Mouse (Mus musculus): ENCODE measurements around the gene 9130213A22Rik.
"Not testable (repeated sequence)": the region's sequence is repeated elsewhere in the genome, so short reads cannot be mapped to it uniquely, and the experiment has no call there.

Gene 9130213A22Rik

DNA sequence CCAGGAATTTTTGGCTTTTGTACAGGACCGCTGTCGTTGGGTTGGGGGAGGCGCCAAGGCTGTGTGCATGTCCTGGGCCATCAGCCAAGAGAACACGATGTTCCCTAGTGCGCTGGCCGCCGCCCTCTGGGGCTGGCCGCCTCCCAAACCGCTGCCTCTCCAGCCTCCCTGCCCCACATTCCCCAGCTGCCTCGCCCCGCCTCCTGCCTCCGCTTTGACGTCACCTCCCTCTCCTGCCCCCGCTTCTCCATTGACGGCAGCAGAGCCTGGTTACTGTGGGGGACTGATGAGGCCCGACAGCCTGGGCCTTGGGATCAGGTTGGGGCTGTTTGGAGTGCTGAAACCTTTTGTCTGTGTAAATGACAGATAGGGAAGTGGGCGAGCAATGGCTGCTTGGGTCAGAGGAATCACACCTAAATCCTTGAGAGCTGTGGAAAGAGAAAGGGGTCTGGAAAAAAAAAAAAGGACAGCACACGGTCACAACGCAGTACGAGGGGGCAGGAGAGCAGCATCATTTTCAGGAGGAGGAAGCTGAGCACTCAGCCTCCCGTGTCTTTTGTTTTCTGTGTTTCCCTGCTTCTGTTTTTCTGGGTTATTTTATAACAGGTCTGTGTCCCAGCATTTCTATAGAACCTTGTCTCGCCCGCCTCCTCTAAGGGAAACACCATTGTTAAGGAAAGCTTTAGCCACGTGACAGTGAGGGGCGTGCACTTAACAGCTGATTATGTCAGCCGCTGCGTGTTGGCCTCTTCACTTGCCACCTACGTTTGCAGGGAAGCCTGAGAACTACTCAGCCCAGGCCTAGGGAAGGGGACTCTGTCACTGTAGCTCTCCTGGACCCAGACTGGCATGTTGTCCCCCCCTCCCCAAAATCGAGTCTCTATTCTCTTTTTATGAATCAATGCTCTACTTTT, 25.1 kb downstream of the 9130213A22Rik start:
- in situ Hi-C loops (cut with MboI; ENCODE audit: unreplicated experiment in 2 of 2): no loop called here

DNA sequence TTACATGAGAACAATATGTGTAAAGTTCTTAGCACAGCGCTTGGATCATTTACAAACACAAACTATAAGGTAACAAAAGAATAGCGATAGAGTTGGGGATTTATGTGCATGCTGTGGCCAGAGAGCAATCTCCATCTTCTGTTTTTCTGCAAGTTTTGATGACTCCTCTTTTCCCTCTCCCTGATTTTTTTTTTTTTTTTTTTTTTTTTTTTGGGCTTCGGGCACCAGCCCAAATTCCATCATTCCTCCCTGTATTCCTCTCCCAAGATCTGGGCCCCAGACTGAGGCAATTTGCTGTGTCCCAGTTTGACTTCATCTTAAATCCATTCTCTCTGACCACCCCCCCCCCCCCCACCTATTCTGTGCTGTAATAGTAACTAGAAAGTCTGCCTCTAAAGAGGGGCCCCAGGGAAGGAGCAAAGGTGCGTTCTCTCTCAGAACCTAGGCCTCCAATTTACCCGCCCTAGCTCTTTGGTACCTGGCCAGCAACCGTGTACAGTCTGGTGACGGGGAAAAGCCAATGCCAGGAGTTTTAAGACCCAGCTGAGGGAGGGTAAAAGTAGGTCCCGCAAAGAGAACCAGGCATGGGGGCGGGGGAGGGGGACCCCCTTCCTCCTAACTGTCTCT, 25.9 kb downstream of the 9130213A22Rik start:
- in situ Hi-C loops (cut with MboI; ENCODE audit: unreplicated experiment in 2 of 2): no loop called here

DNA sequence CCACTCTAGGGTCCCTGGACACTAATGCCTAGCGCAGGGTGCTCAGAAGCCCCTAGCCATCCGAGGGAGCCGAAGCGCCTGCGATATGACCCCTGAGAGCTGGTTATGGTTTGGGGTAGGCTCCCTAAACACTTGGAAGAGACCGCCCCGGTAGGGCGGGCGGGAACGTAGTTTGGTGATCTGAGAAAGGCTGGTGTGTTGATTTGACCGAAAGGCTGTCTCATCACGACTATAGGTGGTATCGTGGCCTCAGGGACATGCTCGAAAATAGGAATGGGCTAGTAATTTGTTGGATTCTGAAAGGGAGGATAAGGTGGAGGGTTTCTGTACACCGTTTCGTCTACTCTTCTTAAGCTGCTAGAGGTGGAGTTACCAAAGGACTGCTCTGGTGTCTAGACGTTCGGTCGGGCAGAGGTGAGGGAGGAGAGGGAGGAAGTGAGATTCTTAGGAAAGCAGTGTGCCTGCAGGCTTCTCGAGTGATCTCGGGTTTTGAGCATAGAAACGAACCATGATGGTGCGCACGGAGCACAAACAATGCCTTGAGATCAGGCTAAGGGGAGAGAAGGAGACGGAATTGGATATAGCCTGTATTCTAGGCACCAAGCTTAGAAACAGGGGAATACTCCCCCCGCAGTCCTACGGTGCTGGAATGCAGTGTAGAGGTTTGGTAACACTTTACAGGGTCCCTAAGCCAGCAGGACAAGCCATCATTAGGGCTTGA, 26.7 kb downstream of the 9130213A22Rik start:
- in situ Hi-C loops (cut with MboI; ENCODE audit: unreplicated experiment in 2 of 2): no loop called here

DNA sequence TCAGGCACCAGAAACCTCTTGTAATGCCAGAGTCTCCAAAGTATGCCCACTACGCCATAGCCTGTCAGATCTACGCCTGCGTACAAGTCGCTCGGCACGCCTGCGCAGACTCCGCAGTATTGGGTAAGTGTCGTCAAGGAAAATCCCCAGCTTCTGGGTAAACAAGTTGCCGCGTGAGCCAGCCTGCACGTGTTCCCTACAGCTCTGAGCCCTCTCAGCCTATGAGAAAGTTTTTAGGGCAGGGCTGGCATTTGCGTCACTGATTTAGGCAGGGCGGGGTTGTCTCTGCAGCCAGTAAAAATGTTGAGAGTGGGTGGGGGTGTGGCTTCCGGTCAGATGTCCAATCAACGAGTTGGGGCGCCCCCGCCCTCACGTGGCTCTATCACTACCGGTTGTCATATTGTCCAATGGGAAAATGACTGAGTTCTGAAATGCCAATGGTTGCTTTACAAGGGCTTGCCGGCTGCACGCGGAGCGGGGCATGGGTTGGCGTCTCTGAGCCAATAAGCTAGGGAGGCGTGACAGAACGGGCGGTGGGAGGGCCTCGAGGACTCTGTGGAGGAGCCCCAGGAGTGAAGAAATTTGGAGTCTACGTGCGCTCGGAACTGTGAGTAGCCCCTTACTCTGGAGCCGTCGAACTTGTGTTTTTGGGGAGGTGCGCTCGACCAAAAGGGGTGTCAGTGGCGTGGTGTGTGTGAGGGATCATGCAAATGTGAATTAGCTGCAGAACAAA, 27.5 kb downstream of the 9130213A22Rik start, which contains the start of gene Per1:
Per1 (plus strand) TSS at position 521 of the 733 bp plus-strand sequence.
- in situ Hi-C loops (cut with MboI; ENCODE audit: unreplicated experiment in 2 of 2): no loop called here

DNA sequence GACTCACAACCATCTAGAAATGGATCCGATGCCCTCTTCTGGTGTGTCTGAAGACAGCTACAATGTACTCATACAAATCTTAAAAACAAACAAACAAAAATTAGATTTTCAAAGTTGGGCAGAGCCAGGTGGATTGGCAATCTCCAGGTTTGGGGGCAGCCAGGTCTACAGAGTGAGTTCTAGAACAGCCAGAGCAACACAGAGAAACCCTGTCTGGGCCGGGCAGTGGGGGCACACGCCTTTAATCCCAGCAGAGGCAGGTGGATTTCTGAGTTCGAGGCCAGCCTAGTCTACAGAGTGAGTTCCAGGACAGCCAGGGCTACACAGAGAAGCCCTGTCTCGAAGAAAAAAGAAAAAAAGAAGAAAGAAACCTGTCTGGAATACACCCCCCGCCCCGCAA, 28.5 kb downstream of the 9130213A22Rik start:
- in situ Hi-C loops (cut with MboI; ENCODE audit: unreplicated experiment in 2 of 2): not testable (repeated sequence)

DNA sequence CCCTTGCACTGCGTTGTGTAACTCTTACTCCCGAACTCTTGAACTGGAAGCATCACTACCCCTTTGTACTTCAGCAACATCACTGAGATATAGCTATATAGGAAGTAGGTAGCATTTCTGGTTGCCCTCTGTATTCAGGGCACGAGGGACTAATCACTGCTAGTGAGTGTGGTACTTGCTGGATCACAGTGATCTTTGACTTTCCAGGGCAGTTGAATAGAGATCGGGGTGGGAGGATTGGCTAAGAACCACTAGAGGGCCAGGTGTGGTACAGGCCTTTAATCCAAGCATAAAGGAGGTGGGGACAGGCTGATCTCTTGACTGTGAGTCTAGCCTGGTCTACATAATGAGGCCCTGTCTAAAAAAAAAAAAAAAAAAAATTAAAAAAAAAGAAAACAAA, 29.5 kb downstream of the 9130213A22Rik start:
- in situ Hi-C loops (cut with MboI; ENCODE audit: unreplicated experiment in 2 of 2): no loop called here

DNA sequence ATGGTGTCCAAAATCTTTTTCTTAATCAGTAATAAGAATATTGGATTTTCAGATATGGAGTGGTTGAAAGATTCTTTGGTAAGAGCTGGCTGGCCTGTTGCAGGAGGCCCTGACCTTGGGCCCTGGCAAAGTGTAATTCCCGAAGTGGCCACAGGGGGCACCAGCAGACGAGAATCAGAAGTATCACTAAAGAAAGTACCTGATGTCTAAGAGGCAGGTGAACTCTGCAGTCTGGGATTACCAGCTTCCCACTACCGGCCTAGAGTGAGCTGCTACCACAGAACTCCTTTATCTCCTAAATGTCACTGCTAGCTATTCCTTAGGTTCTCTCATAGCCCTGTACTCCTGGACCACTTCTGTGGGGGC, 30.0 kb downstream of the 9130213A22Rik start:
- in situ Hi-C loops (cut with MboI; ENCODE audit: unreplicated experiment in 2 of 2): no loop called here

DNA sequence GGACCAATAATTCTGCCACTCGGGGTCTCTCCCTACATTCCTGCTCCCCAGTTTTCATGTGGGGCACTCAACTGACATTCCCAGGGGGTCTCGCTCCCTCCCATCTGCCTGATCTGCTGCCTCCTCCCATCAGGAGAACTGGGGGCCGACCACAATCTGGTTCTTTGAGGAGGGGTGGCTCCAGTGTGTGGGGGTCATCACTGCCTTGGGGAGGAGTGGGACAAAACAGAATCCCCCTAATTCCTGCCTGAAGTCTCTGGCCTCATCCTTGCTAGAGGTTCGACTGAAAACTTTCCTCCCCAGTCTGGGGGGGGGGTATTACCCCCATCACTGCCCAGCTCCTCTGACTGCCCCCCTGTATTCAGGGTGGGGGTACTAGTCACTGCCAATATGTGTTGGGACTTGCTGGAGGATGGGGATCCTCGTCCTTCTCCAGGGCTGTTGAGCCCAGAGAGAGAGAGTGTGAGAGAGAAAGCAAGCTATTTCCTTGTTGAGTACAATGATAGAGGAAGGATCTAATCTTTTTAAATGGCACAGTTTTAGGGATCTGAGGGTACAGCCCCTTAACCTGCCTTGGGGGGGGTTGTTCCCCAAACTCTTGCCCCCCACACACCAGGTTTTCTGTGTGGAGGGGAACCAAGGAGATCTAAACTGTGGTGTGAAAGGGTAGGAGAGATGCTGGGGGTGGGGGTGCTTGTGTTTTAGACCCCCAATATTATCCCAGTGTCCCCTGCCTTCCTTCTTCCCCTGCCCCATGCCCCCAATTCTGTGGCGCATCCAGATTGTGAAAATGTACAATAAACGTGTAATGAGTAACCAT, 30.6 kb downstream of the 9130213A22Rik start:
- in situ Hi-C loops (cut with MboI; ENCODE audit: unreplicated experiment in 2 of 2): no loop called here

DNA sequence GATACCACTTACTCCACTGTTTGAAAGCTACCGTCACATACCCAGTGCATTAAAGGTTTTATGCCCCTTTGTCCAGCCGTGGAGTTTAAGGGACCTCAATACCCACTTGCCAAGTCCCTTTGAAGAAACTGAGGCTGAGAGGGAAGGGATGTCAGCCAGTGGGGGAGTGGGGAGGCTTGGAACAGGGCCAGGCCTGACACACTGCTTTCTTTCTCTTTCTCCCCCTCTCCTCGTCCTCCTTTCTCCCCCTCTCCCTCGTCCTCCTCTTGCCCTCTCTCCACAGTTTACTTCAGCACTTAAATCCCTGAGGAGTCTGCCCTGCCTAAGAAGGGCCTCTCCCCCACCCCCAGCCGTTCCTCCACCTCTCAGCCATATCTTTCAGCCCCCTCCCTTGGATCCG, 32.0 kb downstream of the 9130213A22Rik start:
- in situ Hi-C loops (cut with MboI; ENCODE audit: unreplicated experiment in 2 of 2): no loop called here

DNA sequence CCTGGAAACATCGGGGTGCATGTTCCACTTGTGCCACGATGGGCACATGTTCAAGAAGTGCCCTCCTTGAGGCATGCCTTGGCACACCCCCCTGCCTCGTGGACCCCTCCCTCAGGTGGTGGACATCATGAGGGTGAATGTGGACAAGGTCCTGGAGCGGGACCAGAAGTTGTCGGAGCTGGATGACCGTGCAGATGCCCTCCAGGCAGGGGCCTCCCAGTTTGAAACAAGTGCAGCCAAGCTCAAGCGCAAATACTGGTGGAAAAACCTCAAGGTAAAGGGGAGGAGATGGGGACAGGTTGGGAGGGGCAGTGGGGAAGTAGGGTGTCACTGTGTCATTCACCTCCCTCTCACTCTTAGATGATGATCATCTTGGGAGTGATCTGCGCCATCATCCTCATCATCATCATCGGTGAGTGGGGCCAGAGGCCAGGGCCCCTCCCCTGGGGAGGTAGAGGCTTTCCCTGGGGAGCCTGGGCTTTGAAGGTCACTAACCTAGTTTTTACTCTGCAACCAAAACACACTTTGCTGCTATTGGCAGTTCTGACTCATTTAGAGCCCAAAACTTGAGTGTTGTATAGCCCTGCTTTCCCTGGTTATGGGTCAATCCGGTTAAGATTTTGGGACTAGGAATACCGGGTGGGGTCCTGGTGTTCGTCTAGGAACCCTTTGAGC, 32.6 kb downstream of the 9130213A22Rik start:
- in situ Hi-C loops (cut with MboI; ENCODE audit: unreplicated experiment in 2 of 2): no loop called here

DNA sequence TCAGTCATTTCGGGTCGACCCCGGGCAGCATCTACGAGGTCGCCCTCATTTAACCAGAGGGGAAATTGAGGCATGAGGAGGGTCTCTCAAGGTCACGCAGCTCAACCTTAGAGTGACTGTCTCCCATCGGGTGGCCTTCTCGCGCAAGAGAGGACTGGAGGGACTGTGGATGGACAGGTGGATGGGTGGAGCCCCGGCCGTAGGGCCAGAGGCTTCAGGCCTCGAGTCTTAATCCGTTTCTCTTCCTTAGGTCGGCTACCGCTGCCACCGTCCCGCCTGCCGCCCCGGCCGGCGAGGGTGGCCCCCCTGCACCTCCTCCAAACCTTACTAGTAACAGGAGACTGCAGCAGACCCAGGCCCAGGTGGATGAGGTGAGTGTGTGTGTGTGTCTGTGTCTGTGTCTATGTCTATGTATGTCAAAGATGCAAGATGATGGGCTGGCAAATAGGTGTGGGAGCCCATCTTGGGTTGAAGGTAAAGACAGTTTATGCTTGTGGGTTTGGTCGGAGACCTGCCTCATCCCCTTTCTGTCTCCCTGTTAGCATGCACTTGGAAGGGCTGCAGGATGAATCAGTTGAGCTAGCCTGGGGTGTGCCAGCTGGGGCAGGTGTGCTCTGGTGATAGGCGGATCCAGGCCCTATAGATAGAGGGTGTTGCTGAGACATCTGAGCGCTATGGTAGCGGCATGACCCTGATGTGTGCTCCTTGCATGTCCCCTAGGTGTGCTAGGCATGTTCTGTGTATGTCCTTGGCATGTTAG, 33.4 kb downstream of the 9130213A22Rik start:
- in situ Hi-C loops (cut with MboI; ENCODE audit: unreplicated experiment in 2 of 2): no loop called here

DNA sequence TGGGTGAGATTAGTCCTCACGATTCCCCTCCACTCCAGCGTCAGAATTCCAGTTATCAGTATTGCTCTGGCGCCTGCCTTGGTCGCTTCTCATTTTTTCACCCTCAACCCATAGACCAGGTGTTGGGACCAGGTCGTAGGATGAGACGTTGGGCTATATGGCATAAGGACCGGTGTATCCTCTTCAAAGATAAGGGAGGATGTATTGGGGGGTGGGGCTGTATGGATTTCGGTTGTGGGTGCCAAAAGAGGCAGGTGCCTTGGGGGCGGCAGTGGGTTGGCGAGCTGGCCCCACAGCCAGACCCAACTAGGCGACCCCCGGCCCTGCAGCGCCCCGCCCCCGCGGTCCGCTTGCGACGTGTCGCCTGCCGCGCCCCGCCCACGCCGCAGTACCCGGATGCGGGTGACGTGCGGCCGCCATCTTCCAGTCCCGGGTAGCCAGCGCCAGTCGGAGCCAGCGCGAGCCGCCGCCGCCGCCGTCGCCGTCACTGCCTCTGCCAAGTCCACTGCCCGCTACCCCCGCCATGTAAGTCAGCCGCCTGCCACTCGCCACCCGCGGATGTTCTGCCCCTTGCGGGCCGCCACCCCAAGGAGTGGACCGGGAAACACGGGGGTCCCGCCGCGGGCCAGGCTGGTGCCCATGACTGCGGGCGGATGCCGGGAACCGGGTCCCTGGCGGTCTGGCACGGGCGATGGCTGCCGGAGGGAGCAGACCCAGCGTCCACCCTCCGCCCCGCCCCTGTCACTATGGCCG, 34.1 kb downstream of the 9130213A22Rik start, which contains the start of gene Vamp2:
Vamp2 (plus strand) TSS at position 388 of the 753 bp plus-strand sequence.
- in situ Hi-C loops (cut with MboI; ENCODE audit: unreplicated experiment in 2 of 2): no loop called here

DNA sequence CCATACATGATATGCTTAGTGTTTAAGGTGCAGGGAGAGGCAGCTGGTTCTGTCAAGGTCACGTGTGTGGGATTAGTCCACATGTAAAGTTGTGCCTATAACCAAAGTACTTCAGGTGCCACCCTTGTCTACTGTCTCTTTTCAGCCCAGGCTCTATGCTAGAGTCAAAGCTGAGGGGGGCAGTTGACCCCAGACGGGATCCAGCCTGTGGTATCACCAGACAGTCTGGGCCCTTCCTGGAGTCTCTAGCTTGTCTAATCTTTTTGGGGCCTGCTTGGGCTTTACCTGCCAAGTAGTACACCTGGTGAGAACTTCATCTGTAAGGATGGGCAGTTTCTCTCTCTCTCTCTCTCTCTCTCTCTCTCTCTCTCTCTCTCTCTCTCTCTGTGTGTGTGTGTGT, 34.8 kb downstream of the 9130213A22Rik start:
- in situ Hi-C loops (cut with MboI; ENCODE audit: unreplicated experiment in 2 of 2): no loop called here

DNA sequence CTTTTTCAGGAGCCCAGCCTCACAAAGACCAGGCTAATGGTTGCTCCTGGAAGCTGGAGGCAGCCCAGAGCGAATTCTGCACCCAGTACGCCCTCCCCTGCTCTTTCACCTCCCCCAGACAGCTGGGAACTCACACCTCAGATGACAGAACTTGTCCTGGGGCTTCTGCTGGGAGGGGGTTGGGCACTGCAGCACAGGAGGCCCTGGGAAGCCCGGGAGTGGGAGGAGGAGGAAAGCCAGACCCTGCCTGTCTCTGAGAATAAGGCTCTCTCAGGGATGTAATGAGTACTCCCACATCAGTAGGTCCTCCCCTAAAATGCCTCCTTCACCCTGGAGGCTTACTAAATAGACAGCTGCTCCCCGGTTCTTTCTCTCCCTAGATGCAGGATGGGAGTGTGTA, 35.3 kb downstream of the 9130213A22Rik start:
- in situ Hi-C loops (cut with MboI; ENCODE audit: unreplicated experiment in 2 of 2): no loop called here

DNA sequence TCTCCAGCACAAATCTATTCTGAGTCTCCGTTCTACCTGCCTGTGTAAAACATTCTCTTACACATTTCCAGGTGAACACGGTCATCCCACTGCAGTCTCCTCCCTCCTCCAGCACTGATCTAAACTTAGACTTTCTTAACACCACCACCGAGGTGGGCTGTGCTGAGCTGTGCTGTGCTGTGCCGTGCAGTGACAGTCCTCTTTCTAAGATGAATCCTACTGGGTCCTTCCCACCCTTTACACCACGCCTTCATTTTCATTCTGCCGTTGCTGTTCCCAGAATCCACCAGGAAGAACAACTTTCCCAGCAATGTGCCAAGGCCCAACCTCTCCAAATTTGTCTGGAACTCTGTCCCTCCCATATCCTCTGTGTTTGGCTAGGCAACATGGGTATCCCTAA, 36.0 kb downstream of the 9130213A22Rik start:
- in situ Hi-C loops (cut with MboI; ENCODE audit: unreplicated experiment in 2 of 2): no loop called here

DNA sequence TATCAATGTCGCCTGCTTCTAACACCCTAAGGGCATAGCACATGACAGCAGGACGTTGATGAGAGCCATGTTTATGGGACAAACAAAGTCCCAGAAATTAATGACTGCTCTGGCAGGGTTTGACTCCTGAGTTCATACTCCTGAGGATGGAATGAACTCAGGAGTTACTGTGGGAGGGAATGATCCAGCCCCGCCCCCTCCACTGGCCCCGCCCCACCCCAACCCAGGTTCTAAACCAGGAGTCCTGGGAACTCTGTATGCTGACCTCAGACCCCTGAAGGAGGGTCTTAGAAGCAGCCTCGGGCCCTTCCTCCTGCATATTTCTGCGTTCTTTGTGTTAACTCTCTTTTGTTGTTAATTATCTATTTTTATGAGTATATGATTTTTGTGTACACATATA, 36.8 kb downstream of the 9130213A22Rik start:
- in situ Hi-C loops (cut with MboI; ENCODE audit: unreplicated experiment in 2 of 2): no loop called here

DNA sequence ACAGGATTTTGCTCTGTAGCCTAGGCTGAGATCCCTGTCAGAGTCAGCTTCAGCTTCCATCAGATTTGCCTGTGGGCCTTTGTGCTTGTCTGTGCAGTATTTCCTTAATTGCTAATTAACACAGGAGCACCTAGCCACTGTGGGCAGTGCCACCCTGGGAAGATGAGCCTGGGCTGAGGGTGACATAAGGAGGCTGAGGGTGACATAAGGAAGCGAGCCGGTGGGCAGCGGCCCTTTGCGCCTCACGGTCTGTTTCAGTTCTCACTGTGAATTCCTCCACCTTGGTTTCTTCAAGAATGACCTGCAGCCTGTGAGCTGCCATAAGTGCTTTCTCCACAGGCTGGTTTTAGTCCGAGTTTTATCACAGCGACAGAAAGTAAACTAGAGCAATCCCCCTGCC, 40.8 kb downstream of the 9130213A22Rik start:
- in situ Hi-C loops (cut with MboI; ENCODE audit: unreplicated experiment in 2 of 2): no loop called here

DNA sequence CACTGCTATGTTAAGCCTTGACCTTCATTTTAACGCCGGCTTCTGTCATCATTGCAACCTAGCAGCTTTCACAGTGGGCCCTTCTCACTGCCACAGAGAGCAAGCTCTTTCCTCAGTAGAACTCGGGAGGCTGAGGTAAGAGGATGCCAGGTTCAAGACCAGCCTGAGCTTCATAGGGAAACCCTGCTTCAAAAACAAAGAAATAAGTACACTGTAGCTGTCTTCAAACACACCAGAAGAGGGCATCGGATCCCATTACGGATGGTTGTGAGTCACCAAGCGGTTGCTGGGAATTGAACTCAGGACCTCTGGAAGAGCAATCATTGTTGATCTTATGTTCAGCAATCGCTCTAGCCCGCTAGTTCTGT, 41.5 kb downstream of the 9130213A22Rik start:
- in situ Hi-C loops (cut with MboI; ENCODE audit: unreplicated experiment in 2 of 2): no loop called here
